ENCODE assay signal across 14 mouse cellular contexts in the genomic region with DNA sequence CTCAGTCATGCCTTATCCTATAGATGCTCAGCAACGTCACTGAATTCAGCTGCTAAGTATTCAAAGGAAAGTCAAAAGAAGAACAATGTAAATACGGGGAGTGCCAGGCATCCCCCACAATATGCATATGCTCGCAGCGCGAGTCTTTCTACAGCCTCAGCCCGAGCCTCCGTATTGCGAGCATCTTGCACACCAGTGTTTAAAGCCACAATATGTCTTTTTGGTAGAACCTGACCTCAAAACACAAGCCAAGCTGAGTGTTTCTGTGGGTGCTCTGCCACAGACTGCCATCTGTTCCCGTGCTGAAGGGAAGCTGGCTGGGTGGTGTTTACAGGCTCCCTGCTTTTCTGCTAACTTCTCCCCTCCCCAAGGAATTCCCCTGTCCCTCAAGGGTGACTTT. TPM values are rescaled to one million over a fixed set of nuclear protein-coding genes. Genes with fewer than 3 reads are reported as not detected.
DNase-seq lines count a peak whose midpoint lies in the region; ATAC-seq lines count a peak whose summit lies in the region.
"Had no signal": no experiment of that assay in that cellular context is flagged by ENCODE, and none has a peak within 500 bp of the region (broad histone marks: within the 10 kb centered on the region; RNA-seq: fewer than 3 reads in every experiment).

No protein-coding gene starts in this region.

- H3K27ac ChIP-seq in forebrain, embryonic 15.5 days (replicated peaks): no peak overlapping the region
- H3K27ac ChIP-seq in forebrain, embryonic 10.5 days: no peak overlapping the region
- H3K27ac ChIP-seq in heart, embryonic 11.5 days (ENCODE audit: low read depth, low read length): no peak overlapping the region

- H3K4me3 ChIP-seq in forebrain, embryonic 15.5 days: no peak overlapping the region
- no peak overlapping the region for H3K4me3 ChIP-seq in forebrain, embryonic 10.5 days
- no peak overlapping the region for H3K4me3 ChIP-seq in heart, embryonic 11.5 days (ENCODE audit: low read depth, low read length)

- intact Hi-C loops in heart, postnatal 36 days (cut with DNase I): loop anchor here (5.0 kb wide), 1 partner anchor 49 kb away; no protein-coding TSS in a partner anchor

- H3K4me2 ChIP-seq in forebrain, embryonic 15.5 days (replicated peaks): no peak overlapping the region
- no peak overlapping the region for H3K4me2 ChIP-seq in heart, embryonic 11.5 days

- WGBS in forebrain, embryonic 15.5 days: 58% methylated on average over 9 of the region's 9 CpGs
- WGBS in forebrain, embryonic 10.5 days: 67% methylated on average over 9 of the region's 9 CpGs
- 59% methylated on average over 9 of the region's 9 CpGs for WGBS in heart, embryonic 11.5 days (ENCODE audit: insufficient replicate concordance)

- no peak for DNase-seq in forebrain, embryonic 10.5 days (ENCODE audit: extremely low spot score, low spot score)
- peak; percentile 68 for DNase-seq in cerebellum, adult 9-10 months
- DNase-seq in layer of hippocampus, postnatal 36 days: peak; percentile 31 to 53
- peak; percentile 58 to 82 for DNase-seq in right cerebral cortex, postnatal 36 days (ENCODE audit: low spot score in 2 of 2)
- DNase-seq in heart, postnatal 36 days: no peak
- DNase-seq: B cell, adult 2 months; heart, adult 18-20 months; heart, postnatal 4 days; kidney, adult 11 months; lung, adult 18-20 months had no signal

- ATAC-seq in forebrain, embryonic 15.5 days (replicated peaks): peak; percentile 68; the same call in 1 of the 2 replicates
- ATAC-seq in CD4-positive, CD25-positive, alpha-beta regulatory T cell, adult 4 months: no peak
- ATAC-seq in heart, embryonic 11.5 days (replicated peaks; ENCODE audit: insufficient number of reproducible peaks, low FRiP score, low TSS enrichment): no peak

- H3K9ac ChIP-seq in forebrain, embryonic 15.5 days (replicated peaks): no peak overlapping the region
- H3K9ac ChIP-seq in heart, embryonic 11.5 days (ENCODE audit: low read depth, low read length): no peak overlapping the region

- H3K27me3 ChIP-seq in forebrain, embryonic 15.5 days: no peaks in the 10 kb centered on the region
- H3K27me3 ChIP-seq in forebrain, embryonic 10.5 days (ENCODE audit: poor library complexity, severe bottlenecking): no peaks in the 10 kb centered on the region
- H3K27me3 ChIP-seq in heart, embryonic 11.5 days (ENCODE audit: control insufficient read depth, insufficient read depth, low read length): no peaks in the 10 kb centered on the region

- no peaks in the 10 kb centered on the region; the same call in none of the 2 replicates for H3K4me1 ChIP-seq in forebrain, embryonic 15.5 days
- H3K4me1 ChIP-seq in forebrain, embryonic 10.5 days: no peaks in the 10 kb centered on the region
- no peaks in the 10 kb centered on the region for H3K4me1 ChIP-seq in heart, embryonic 11.5 days (ENCODE audit: control insufficient read depth, insufficient read depth, low read length)

- no peaks in the 10 kb centered on the region for H3K36me3 ChIP-seq in forebrain, embryonic 15.5 days
- no peaks in the 10 kb centered on the region for H3K36me3 ChIP-seq in forebrain, embryonic 10.5 days (replicated peaks)
- no peaks in the 10 kb centered on the region for H3K36me3 ChIP-seq in heart, embryonic 11.5 days (ENCODE audit: control insufficient read depth, insufficient read depth, low read length)

- no peaks in the 10 kb centered on the region for H3K9me3 ChIP-seq in forebrain, embryonic 15.5 days
- no peaks in the 10 kb centered on the region for H3K9me3 ChIP-seq in forebrain, embryonic 10.5 days
- 0 out of 2 replicates have a peak, but pooled peaks cover 2% of the 10 kb centered on the region for H3K9me3 ChIP-seq in heart, embryonic 11.5 days (replicated peaks; ENCODE audit: control insufficient read depth, low read length)

RNA-seq across cellular contexts. Expression of a gene that starts 46.7 kb away (rescaled TPM):
- polyA plus RNA-seq in forebrain, embryonic 15.5 days (2015; fragmentation: Nextera tagmentation; extraction: Ambion mirVana): 9.3 and 9.7 TPM in 2 replicates
- 7.2 and 7.3 TPM in 2 replicates for polyA plus RNA-seq in forebrain, embryonic 10.5 days (2016; fragmentation: Nextera tagmentation; extraction: Ambion mirVana)
- total RNA-seq in layer of hippocampus, postnatal 36 days (2021): 100 to 1,000 TPM; 104 to 106 TPM
- polyA plus RNA-seq in CD4-positive, CD25-positive, alpha-beta regulatory T cell, adult 4 months (2017; shearing (Covaris generic)): not detected
- 0.42 and 0.52 TPM in 2 replicates for polyA plus RNA-seq in heart, embryonic 11.5 days (2014; fragmentation: Nextera tagmentation; extraction: Ambion mirVana)
- under 1 TPM; 0.54 to 0.58 TPM for total RNA-seq in heart, postnatal 36 days (2021)
- total RNA-seq: common myeloid progenitor, adult 5-6 weeks had no signal

Comparison
In these comparisons a context has a peak if more than half of its experiments do, and no peak if none do; other contexts are left out.
1. DNase-seq: peak in cerebellum, adult 9-10 months (single experiment), layer of hippocampus, postnatal 36 days (2 of 2) and right cerebral cortex, postnatal 36 days (2 of 2); none in forebrain, embryonic 10.5 days (single experiment) and heart, postnatal 36 days (0 of 2).